Mouse (Mus musculus): ENCODE measurements around the gene Fgr. TPM values are rescaled to one million over a fixed set of nuclear protein-coding genes. Genes with fewer than 3 reads are reported as not detected.
"Not testable (repeated sequence)": the region's sequence is repeated elsewhere in the genome, so short reads cannot be mapped to it uniquely, and the experiment has no call there.

Fgr gene
- under 1 TPM; 0.57 to 0.69 TPM for total RNA-seq (2021)
- long read RNA-seq, experiment 1, partial matches to known transcripts, result 0 of 1 reads
- long read RNA-seq, experiment 1, other reads (novel, unspliced or antisense), result 0 of 1 reads
- long read RNA-seq, experiment 2, result 0 reads

GRCm38 (mm10) chr4:132973814-132974398 is at the start of gene Fgr:
Gene Fgr, plus strand, starts transcription at chr4:132974095.
- DNase-seq, result peak in 1 of 2 experiments; percentile 30

DNA sequence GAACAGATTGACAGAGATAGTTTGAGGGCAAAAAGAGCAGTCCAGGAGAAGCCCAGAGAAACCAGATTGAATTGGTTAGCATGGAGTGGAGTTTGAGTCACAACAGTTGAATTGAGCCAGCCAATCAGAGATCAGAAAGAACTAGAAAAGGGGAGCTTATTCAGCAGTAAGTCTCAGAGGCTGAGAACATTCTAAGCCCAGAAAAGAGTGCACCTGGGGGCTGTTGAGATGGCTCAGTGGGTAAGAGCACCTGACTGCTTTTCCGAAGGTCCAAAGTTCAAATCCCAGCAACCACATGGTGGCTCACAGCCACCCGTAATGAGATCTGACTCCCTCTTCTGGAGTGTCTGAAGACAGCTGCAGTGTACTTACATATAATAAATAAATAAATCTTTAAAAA is 47.4 kb upstream of the Fgr start:
- DNase-seq, result not testable (repeated sequence)

DNA sequence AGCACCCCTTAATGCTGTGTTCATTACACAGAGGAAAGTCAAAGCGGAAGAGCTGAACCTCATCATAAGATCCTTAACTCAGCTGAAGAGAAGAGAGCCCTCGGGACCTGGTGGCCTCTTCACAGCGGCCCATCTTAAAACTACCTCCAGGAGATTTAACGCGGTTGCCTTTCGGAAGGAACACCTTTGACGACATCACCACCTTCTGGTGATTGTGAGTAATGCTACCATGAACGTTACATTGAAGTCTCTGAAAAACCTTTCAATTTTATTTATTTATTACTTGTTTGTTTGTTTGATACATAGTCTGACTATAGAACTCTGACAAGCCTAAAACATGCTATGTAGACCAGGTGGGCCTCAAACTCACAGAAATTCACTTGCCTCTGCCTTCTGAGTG is 43.1 kb upstream of the Fgr start:
- peak; percentile 37 to 78 for DNase-seq

GRCm38 (mm10) chr4:132932752-132933404 is 41.0 kb upstream of the Fgr start:
- DNase-seq, result no peak

- no peak for DNase-seq
These were observed 39.3 kb upstream of the Fgr start for GRCm38 (mm10) chr4:132934639-132935038.

- DNase-seq, result peak in 1 of 2 experiments; percentile 18
These were observed 35.5 kb upstream of the Fgr start for GRCm38 (mm10) chr4:132938181-132938941.

DNA sequence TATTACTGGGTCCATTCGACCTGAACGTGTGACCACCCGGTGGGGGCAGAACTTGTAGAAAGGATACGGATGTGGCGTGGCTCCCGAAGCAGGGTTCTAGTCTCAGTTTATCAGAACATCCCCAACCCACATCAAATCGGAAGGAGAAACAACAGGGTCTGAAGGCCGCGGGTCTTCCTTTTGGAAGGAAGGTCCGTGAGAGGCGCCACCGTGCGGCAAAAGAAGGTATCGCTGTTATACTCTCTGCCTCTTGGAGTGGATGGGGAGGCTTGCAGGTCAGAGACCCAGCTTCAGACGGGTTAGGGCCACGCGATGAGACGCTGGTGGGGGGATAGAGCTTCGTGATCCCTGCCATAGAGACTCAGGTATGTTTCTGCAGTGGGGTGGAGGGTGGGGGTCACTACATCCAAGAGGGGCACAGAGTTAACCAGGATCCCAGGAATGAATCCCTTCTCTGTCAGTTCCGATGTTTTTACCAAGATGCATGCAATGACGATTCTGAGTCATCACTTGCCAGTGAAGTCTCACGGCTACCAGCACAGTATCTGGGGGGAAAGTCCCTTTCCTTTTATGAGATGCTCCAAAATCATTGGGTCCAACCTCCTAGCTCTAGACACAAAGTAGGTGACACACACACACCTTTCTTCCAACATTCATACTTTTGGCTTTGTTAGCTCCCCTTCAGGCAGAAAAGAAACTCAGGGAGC is 34.3 kb upstream of the Fgr start:
- DNase-seq, result peak; percentile 33 to 83

DNA sequence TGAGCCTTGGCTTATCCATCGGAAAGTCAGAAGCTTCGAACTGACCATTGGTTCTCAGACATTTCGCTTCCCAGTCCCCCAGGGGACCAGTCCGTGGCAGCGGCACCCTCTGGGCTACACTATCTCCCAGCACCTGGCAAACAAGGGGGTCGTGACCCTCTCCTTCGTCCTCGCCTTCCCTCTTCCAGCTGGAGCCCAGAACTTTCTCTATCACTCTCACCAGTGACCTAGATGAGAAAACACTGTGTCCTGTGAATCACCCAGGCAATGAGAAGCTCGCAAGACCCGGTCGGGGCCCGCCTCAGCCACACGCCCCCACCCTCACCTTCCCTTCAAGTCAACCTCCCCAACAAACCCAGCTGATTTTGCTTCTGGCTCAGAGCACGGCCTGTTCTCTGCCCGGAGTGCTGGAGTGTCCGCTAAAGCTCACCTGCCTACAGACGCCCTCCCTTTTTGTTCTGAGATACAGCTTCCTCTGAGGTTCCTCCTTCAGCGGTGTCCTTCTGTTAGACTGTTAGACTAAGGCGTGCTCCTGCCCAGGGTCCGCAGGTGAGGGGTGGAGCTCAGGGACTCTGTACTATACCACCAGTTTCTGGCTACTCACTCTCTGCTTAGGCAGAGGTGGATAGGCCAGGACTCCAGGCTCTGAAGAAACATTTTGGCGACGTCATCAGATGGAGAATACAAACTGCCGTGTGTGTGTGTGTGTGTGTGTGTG is 32.7 kb upstream of the Fgr start:
- no peak for DNase-seq

- DNase-seq, result no peak
These were observed 30.8 kb upstream of the Fgr start for GRCm38 (mm10) chr4:132943088-132943487.

GRCm38 (mm10) chr4:132944106-132944505 is 29.8 kb upstream of the Fgr start:
- DNase-seq, result no peak

DNA sequence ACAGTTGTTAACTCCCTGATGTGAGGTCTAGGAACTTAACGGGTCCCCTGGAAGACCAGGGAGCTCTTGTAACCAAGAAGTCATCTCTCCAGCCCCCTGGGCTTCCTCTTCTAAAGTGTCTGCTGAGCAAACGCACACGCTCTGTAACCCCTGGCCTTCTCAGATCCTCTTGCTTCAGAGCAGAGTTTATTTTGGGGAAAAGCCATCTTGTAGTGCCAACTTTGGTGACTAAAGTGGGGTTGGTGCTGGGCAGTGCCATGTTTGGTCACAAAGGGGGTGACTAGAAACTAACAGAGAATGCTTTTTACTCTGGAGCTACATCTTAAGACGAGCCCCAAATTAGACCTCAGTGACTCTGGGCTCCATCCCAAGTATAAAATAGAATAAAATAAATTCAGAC is 29.1 kb upstream of the Fgr start:
- no peak for DNase-seq

GRCm38 (mm10) chr4:132945261-132946046 is 28.4 kb upstream of the Fgr start:
- peak; percentile 89 to 94 for DNase-seq

DNA sequence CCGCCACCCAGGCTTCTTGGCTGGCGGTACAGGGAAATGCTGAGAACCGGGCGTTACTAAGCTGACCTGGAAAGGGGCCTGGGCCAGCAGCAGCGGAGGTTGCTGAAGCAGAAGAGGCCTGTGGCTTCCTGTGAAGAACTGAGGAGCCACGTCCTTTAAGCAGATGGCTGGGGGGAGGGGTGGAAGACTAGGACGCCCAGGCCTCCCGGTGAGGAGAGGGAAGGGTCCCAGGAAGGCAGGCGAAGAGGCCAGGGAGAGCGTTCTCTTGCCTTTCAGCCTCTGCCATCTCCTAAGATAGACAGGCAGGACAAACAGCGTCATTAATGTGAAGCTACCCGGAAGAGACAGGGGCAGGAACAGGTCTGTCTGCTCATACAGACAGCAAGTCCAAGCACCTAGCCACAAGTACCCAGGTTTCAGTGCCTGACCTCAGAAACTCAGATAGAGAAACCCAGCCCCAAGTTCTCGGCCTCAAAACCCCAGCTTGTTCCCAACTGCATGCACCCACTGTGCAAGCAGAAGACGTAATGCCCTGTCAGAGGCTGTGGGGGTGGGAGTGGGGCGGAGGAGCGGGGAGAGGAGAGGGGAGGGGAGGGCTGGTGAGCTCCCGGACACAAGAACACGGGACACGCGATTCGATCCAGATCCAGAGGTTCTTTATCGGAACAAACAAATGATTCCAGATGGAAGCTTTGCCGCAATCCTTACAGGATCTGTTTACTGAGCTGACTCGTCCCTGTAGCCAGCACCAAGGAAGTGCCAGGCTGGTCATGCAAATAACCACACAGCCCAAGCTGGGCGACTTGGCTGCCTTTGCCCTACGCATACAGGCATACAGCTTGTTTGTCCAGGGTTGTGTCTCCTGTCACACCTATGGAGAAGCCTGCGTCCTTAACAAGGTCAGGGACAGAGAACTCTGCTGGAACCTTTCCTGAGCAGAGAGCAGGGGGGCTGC is 27.6 kb upstream of the Fgr start:
- DNase-seq, result peak; percentile 70 to 73

- no peak for DNase-seq
These were observed 23.9 kb upstream of the Fgr start for GRCm38 (mm10) chr4:132949882-132950532.

DNA sequence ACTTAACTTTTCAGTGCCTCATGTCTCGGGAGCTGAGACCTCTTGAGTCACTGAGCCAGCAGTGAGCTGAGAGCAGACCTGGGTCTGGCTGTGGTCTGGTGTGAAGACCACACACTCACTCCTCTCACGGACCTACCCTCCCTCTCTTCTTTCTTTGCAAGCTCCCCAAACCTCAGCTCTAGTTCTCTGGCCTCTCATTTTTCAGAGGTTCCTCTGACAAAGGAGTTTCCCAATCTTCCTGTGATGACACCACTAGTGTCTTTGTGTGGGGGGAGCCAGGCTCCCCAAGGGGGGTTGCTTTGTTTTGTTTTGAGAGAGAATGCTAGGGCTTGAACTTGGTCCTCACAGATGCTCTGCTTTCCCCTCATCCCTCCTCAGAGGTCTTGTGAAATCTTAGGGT is 22.9 kb upstream of the Fgr start:
- DNase-seq, result no peak

DNA sequence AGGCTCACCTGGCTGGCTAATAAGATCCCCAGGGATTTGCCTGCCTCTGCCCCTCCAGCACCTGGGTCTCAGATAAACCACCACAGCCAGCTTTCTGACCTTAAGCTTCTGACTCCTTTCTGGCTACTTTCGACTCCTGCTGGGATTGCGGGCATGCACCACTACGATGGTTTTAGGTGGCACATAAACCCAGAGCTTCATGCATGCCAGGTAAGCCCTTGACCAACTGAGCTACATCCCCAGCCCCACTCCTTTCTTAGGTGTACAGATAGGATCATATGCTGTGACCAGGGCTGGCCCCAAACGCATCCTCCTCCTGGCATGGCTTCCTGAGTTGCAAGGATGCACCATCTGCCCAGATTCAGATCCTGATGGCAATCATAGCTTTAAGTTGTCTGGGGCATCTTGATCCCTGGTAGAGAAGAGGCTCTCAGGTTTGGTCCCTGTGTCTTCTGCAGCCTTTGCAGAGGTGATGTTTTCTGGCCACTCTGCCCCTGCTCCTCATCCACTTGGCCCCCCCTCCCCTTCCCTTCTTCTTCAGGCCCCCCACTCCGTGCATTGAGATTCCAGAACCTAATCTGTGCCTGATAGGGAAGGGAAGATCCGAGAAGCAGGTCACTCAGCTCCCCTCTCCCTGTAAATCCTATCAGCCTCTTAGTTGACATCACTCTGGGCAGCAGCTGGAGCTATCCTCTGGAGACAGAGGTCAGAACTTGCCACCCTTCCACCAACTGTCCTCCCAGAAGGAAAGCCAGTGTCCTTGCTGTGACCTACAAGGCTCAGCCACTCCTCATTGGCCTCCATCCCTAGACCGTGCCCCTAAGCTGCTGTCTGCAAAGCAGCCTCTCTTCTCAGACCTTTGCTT is 19.1 kb upstream of the Fgr start:
- no peak for DNase-seq

DNA sequence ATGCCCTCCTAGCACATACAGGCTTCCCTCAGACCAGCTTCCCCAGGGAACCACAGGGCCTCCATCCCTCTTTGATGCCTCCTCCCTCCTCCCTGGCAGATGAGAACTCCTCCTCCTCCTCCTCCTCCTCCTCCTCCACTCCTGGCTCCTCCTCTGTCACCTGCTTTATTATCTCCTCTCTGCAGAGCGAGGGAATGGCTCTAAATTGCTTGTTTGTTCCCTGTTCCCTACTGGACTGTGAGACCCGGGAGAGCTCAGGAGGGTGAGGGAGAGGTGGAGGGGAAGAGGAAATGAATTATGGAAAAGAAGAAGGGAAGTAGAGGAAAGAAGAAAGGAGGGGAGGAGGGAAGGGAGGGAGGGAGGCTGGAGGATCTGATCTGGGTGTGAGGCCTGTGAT is 18.5 kb upstream of the Fgr start:
- DNase-seq, result no peak
